Mouse (Mus musculus): ENCODE results near the gene Tfip11.

DNA sequence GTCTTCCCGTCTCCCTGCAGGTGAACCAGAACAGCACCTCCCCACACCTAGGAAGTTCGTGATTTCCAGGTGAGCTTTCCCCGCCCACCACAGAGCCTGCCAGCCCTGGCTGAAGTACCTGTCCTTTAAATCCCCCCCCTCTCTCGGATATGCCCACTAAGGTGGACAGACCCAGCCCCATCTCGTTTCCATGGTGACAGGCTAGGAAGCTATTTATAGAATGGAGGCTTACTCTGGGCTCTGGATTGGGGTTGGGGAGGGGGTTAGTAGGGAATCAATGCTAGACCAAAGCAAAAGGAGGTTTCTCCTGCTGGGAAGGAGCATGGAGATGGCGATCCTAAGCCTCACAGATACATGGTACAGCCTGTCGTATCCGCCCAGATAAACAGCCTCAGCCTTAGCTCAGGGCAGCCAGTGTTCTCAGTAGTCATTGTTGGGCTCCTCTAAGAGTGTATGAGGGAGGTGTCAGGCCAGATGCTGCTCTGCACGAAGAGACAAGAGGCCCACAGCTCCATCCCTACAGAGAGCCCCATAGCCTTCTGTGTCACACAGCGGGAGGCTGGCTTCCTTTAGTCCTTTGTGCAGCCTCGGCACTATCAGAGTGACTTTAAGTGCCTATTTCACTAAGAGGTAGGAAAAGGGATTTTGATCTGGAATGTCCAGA, 12.8 kb upstream of the Tfip11 start:
- no peak for TF ChIP-seq SIN3A (IDR thresholded peaks at IDR 0.05; ENCODE audit: low read length)
- TF ChIP-seq GATA1 (IDR thresholded peaks at IDR 0.05; ENCODE audit: low read depth, low read length): no peak
- TF ChIP-seq CTCF (IDR thresholded peaks at IDR 0.05 in 2 of 3, conservative IDR thresholded peaks at IDR 0.05 in 1 of 3; ENCODE audit: control insufficient read depth in 1 of 3, insufficient read depth in 1 of 3, low read depth in 2 of 3, low read length in 3 of 3, poor library complexity in 1 of 3, severe bottlenecking in 1 of 3): no peak
- no peak for TF ChIP-seq SMC3 (IDR thresholded peaks at IDR 0.05; ENCODE audit: low read depth, low read length)
- TF ChIP-seq ZNF384 (IDR thresholded peaks at IDR 0.05; ENCODE audit: low read depth, low read length): no peak
